Mouse (Mus musculus) G1E (cell line): ENCODE measurements around the gene Btbd35f12. TPM values are rescaled to one million over a fixed set of nuclear protein-coding genes. Genes with fewer than 3 reads are reported as not detected.
"Not testable (repeated sequence)": the region's sequence is repeated elsewhere in the genome, so short reads cannot be mapped to it uniquely, and the experiment has no call there.

Experiments
- ATAC-seq: 2 replicates; pipeline ENCODE4 v1.8.0; 2016; ENCODE audit warnings: mild to moderate bottlenecking; ENCODE audit not compliant: insufficient number of reproducible peaks, poor library complexity, low FRiP score, severe bottlenecking; ENCODE audit errors: extremely low read depth
- DNase-seq: peaks from one replicate; pipeline ENCODE4 v3.0.0; 2012; ENCODE audit warnings: low spot score
- H3K27me3 ChIP-seq: 2 replicates; pipeline ENCODE4 v1.6.1; 2012; ENCODE audit warnings: mild to moderate bottlenecking, low read length, inconsistent platforms; ENCODE audit not compliant: insufficient read depth
- H3K36me3 ChIP-seq: replicated peaks from 2 replicates; pipeline ENCODE3; 2012; ENCODE audit warnings: mild to moderate bottlenecking, inconsistent platforms
- H3K4me1 ChIP-seq: 2 replicates; pipeline ENCODE4 v1.6.1; 2012; ENCODE audit warnings: low read depth, low read length, inconsistent platforms, mixed read lengths; ENCODE audit not compliant: insufficient read depth
- H3K4me3 ChIP-seq: 2 replicates; pipeline ENCODE4 v1.5.1; 2012; ENCODE audit warnings: low read depth, mild to moderate bottlenecking, inconsistent platforms, low read length, moderate library complexity, mixed read lengths
- H3K9me3 ChIP-seq: replicated peaks from 2 replicates; pipeline ENCODE4 v1.6.1; 2012; ENCODE audit warnings: inconsistent platforms
- polyA plus RNA-seq: library from polyadenylated mRNA; stranded (reverse); fragments of >175 nt; gene quantifications from 2 replicates; pipeline ENCODE4 v1.2.3, GENCODE M21; 2012
- total RNA-seq, 2 experiments: library from RNA; stranded (forward) in 1 of 2; stranded (reverse) in 1 of 2; fragments of 200-1000 nt in 1 of 2; fragments of >200 nt in 1 of 2; fragmentation: Nextera tagmentation in 1 of 2; gene quantifications; 2 replicates each; pipeline ENCODE4 v1.2.3; 2014 to 2017

The Btbd35f12 gene
- not detected in 2 replicates for total RNA-seq (2014; fragmentation: Nextera tagmentation)
- not detected in 2 replicates for total RNA-seq (2017)
- polyA plus RNA-seq: not detected in 2 replicates

DNA sequence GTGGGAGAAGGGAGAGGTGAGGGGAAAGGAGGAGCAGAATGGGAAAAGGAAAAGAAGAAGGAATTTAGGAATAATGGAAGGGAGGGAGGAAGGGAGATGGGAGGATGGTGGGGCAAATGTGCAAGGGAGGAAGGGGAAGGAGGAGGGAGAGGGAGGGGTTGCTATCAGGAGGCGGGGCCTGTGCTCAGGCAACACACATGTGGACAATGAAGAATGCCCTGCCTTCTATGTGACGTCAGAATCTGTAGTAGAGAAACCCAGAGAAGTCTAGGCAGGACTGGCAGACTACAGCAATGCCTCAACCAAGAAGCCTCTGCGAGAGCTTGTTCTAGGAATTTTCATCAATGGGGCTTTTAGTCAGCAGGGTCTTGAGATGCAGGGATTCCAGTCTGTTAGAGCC, at the start of gene Btbd35f12:
TSS of gene Btbd35f12 (plus strand) at position 301 of the 400 bp plus-strand sequence.
- H3K4me3 ChIP-seq, ATAC-seq, DNase-seq: not testable (repeated sequence)

DNA sequence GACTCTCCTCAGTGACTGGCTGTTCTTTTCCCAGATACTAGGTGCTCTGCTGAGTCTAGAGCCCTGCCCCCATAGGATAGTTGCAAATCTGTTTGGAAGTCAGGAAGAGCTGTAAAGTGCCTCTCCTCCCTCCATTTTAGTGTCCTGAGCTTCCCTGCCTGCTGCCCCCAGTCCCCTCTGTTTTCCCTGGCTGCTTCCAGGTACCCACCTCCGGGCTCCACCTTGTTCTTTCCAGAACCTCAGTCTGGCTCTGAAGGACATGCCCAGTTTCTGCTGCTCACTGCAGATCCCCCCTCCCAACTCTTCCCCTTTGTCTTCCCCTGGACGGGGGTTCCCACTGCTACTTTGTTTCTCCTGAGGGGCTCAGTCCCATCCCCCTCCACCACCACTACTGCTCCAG, 40.1 kb downstream of the Btbd35f12 start:
- H3K36me3 ChIP-seq, H3K9me3 ChIP-seq, H3K27me3 ChIP-seq, ATAC-seq, DNase-seq, H3K4me3 ChIP-seq, H3K4me1 ChIP-seq: not testable (repeated sequence)

More for the DNA sequence above, at the start of gene Btbd35f12:
- not testable (repeated sequence) for H3K4me1 ChIP-seq, H3K36me3 ChIP-seq, H3K9me3 ChIP-seq, H3K27me3 ChIP-seq

Other genes with a start within 250 kb of the Btbd35f12 start
- not detected in 2 replicates for gene Spin2-ps6, start 78.5 kb upstream of the Btbd35f12 start, total RNA-seq (2014; fragmentation: Nextera tagmentation)
- not detected in 2 replicates for gene Spin2-ps6, start 78.5 kb upstream of the Btbd35f12 start, total RNA-seq (2017)
- not detected in 2 replicates for gene Spin2-ps6, start 78.5 kb upstream of the Btbd35f12 start, polyA plus RNA-seq